Mouse (Mus musculus) spleen, embryonic (tissue): ENCODE results near the gene BC024978.

Experiments
- CTCF ChIA-PET: fragments of 350-600 bp; sonication (Branson Sonifier 250); formaldehyde crosslinking; loops from one replicate; lab custom pipeline; 2022; lab: Charles Lee

Gene BC024978

GRCm38 (mm10) chr7:27257046-27257851, 61.7 kb downstream of the BC024978 start:
- CTCF ChIA-PET: no interaction called here

- CTCF ChIA-PET: interaction anchor here (0.6 kb wide), 1 partner anchor 234 kb away, joined by 3 read pairs; no protein-coding TSS in a partner anchor
Observed at GRCm38 (mm10) chr7:27257852-27258204, 62.2 kb downstream of the BC024978 start.

GRCm38 (mm10) chr7:27258205-27258899, 62.8 kb downstream of the BC024978 start, which contains the start of gene Numbl:
Gene Numbl, plus strand, starts transcription at chr7:27258433.
- CTCF ChIA-PET: interaction anchor here (0.6 kb wide), 1 partner anchor 233 kb away, joined by 3 read pairs; no protein-coding TSS in a partner anchor

- CTCF ChIA-PET: interaction anchor here (0.6 kb wide), 1 partner anchor 1987 kb away, joined by 4 read pairs; no protein-coding TSS in a partner anchor
Observed at GRCm38 (mm10) chr7:27259271-27259721, 63.7 kb downstream of the BC024978 start.

- CTCF ChIA-PET: interaction anchor here (0.6 kb wide), 1 partner anchor 1987 kb away, joined by 4 read pairs; no protein-coding TSS in a partner anchor
Observed at GRCm38 (mm10) chr7:27259771-27260170, 64.2 kb downstream of the BC024978 start.
